Mouse (Mus musculus): ENCODE measurements around the gene Fam71d.
A peak's percentile ranks its signal among the peaks of the same experiment; 100 is the strongest.

Gene Fam71d

DNA sequence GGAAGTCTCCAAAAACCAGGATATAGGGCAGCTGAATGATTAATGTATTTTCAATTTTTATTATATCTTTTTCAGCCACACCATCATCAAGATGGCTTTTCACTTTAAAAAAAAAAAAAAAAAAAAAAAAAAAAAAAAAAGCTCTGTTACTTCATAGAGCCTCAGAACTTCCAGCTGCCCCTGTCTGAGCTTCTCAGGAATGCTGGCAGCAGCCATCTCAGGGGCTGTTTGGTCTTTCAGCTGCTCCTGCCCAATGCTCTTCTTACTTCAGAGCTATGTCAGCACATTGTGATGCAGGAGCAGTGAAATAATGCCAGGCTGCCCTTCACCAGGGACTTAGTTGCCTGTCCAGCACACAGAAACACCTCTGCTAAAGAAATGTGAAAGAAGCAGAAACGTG lies at the start of gene Fam71d:
TSS of gene Fam71d (plus strand) at position 211 of the 400 bp plus-strand sequence.
- DNase-seq: no peak

- DNase-seq: no peak
Measured at GRCm38 (mm10) chr12:78643691-78644090, 47.6 kb upstream of the Fam71d start.

GRCm38 (mm10) chr12:78645282-78645681 lies 46.1 kb upstream of the Fam71d start:
- DNase-seq: no peak

- no peak for DNase-seq
Measured at GRCm38 (mm10) chr12:78659718-78660304, 31.5 kb upstream of the Fam71d start.

- no peak for DNase-seq
Measured at GRCm38 (mm10) chr12:78678101-78678806, 13.1 kb upstream of the Fam71d start.

DNA sequence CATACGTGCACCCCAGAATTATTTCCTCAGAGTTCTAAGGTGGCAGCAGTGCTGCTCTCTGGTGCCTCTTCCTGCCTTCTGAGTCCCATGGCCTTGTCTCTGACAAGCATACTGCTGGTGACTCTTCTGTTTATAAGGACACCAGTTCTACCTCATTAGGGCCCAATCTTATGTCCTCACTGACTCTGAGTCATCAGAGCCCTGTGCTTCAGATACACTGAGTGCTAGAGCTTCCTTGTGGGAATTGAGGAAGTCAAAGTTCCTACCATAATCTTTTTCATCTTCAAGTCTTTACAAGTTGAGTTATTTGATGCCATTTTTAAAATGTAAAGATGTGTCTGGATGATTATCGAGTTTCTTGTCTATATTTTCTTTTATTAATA lies 12.5 kb upstream of the Fam71d start:
- no peak for DNase-seq

GRCm38 (mm10) chr12:78681048-78681447 lies 10.3 kb upstream of the Fam71d start:
- DNase-seq: no peak

DNA sequence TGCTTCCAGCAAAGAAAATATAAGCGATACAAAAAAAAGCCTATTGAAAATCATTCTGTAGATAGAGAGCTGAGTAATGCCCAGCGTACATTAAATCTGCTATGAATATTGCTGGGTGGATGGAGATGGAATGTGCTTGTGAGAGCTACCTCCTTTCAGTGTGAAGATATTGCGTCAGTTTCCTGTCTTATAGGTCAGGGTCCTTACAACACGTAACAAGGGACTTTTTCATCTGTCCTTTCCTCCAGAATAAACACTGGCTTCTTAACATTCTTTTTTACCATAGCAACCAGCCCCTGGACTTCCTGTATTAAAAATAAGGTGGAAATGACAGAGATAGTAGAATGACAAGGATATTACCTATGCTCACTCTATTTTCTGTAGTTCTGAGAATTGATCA lies 9.1 kb upstream of the Fam71d start:
- DNase-seq: no peak

- DNase-seq: no peak
Measured at GRCm38 (mm10) chr12:78685669-78686215, 5.6 kb upstream of the Fam71d start.

GRCm38 (mm10) chr12:78688876-78689275 lies 2.5 kb upstream of the Fam71d start:
- no peak for DNase-seq

GRCm38 (mm10) chr12:78693281-78693680 lies 1.9 kb downstream of the Fam71d start:
- no peak for DNase-seq

DNA sequence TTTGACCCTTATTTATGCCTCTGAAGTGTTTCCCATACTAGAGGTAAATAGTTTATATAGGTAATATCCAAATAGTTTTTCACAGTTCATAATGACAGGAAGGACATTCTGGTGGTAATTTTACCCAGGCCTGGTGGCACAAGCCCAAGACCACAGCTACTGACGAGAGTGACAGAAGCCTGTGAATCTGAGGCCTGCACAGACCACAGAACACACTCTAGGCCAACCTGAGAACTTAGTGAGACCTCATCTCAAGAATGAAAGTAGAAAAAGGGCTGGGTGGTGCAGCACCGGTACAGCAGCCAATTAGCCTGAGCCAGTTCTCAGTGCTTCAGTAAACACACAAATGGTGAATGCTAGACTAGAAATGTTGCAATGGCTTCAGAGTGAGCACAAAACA lies 26.4 kb downstream of the Fam71d start:
- no peak for DNase-seq

- no peak for DNase-seq
Measured at GRCm38 (mm10) chr12:78727723-78728122, 36.4 kb downstream of the Fam71d start.

- DNase-seq: no peak
Measured at GRCm38 (mm10) chr12:78739633-78740032, 48.3 kb downstream of the Fam71d start.

DNA sequence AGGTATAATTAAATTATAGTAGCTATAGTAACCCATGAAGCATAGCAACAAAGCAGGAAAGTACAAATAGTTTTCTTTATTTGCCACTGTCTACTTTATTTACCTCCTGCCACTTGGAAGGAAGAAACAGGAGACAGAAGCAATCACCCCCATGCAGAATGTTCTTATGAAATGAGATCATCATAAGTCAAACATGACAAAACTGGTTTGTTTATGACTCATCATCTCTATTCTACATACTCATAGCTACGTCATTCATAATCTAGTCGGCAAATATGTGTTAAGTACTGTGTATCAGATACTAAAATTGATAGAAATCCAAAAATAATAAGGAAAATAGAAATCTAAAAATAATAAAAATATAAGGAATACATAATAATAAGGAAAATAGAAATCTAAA lies 49.0 kb downstream of the Fam71d start:
- no peak for DNase-seq

GRCm38 (mm10) chr12:78746226-78746625 lies 54.9 kb downstream of the Fam71d start:
- DNase-seq: no peak

DNA sequence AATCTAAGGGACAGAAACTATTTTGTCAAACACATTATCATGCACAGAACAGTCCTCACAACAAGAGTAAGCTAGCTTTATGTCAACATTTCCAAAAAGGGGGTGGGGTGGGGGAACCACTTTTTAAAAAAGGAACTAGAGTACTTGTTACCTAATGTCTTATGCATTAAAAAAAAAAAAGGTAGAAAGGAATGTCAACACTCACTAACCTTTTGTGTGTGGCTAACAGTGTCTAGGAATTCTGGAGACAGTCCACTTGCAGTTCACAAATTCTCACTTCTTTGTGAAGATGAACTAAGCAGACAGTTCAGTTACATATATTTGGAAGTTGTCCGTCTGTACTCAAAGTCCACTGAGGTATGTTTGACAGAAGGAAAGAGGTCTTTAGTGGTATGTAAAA lies 56.1 kb downstream of the Fam71d start:
- no peak for DNase-seq

GRCm38 (mm10) chr12:78748113-78748512 lies 56.8 kb downstream of the Fam71d start:
- DNase-seq: no peak

DNA sequence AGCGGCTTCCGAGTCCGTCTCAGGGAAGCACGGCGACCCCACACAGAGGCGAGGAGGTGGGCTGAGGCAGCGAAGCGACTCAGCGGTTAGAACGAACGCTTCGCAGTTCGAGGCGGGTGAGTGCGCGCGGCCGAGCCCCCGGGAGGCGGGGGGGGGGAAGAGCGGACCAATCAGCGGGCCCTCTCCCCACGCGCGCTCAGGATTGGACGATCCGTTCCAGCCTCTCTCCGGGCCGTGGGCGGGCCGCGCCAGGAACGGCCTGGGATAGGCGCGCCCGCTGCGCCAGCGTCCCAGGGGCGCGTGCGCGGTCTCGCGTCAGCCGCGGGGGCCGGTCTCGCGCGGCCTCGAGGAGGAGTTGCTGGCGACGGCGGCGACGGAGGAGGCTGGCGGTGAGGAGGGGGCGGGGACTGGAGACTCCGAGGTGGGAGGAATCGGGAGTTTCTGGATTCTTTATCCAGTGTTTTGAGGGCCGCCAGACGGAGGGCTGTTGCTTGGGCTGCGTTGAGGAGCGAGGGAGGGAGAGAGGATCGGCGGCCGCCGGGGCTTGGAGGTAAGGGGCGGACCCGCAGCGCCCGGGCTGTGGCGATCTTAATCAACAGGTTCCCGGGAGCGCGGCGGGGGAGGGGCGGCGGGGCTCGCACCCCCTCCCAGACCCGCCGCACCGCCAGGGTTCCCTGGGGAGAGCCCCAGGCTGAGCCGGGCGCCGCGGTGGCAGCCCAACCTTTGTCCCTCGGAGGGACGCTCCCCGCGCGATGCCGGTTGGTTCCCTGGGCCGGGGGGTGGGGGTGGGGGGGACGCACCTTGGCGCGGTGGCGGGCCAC lies 57.4 kb downstream of the Fam71d start, which contains the start of gene Mpp5:
TSS of gene Mpp5 (plus strand) at position 351 of the 821 bp plus-strand sequence.
- peak; percentile 94 for DNase-seq

DNA sequence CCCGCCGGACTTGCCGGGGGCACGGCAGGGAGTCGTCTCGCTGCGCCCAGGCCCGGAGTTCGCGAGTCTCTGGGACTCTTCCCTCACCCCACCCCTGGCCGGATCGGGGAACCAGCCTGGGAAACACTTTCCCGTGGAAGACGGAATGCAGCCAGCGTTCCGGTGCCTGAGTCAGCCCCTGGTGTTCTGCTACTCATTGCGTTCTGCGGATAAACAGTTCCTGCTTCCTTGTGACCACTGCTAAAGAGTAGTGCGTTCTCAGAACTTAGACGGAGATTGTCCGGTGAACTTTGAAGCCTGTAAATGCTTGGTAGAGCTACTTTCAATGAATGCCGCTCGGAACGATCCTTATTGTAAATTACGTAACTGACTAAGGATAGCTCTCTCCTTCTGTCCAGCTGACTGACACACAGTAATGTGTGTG lies 58.1 kb downstream of the Fam71d start:
- peak; percentile 52 for DNase-seq

GRCm38 (mm10) chr12:78761979-78762378 lies 70.6 kb downstream of the Fam71d start:
- DNase-seq: no peak

DNA sequence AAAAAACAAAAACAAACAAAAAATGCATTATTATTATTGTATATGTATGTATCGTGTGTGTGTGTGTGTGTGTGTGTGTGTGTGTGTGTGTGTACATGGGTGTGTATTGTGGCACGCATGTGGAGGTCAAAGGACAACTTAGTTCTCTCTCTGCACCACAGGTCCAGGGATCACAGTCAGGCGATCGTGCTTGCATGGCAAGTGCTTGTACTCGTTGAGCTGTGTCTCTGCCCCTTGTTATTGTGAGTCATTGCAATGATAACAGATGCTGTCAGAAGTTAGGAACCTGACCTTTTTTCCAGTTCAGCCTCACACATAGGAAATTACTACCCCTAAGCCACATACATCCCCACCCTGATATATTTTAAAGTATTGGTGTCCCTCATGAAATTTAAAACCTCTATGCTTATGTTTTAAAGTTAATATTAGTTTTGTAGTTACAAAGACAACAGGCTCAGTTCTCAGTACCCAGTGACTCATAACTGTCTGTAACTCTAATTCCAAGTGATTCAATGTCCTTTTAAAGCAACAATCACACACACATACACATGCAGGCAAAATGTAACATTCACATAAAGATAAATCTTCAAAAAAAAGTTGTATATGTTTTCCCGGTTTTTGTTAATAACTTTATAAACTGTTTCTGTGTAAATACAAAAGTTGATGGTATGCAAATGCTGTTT lies 77.8 kb downstream of the Fam71d start:
- DNase-seq: no peak

- DNase-seq: no peak
Measured at GRCm38 (mm10) chr12:78773211-78773610, 81.9 kb downstream of the Fam71d start.

All from cerebellum, adult 9-10 months (tissue).